Mouse (Mus musculus) lung, adult 2 months (tissue): ENCODE measurements around the gene Nxph4.

Experiments
- CTCF ChIP-seq: fragments of 200-500 bp; IDR thresholded peaks from 2 replicates; pipeline ENCODE4 v1.5.1; 2011; ENCODE audit warnings: mild to moderate bottlenecking, low read length, control low read depth; ENCODE audit not compliant: insufficient read depth
- POLR2A ChIP-seq: fragments of 200-500 bp; IDR thresholded peaks from 2 replicates; pipeline ENCODE4 v1.6.1; 2011; ENCODE audit warnings: low read depth, mild to moderate bottlenecking, control low read depth, low read length, borderline replicate concordance; ENCODE audit errors: extremely low read depth

DNA sequence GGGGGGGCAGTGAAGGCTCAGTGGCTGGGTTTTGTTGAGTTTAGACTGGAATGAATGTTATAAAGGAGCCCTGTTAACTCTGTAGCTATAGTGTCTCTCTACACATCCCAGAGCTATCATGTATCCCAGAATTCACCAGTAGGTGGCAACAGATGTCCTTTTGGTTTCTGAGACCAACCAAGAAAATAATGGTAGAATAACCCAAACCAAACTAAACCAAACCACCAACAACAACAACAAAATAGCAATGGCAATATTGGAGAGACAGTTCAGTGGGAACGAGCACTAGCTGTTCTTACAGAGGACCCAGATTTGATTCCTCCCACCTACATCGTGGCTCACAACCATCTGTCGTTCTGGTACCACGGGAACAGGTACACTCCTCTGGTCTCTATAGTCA is 55.2 kb downstream of the Nxph4 start:
- TF ChIP-seq CTCF, result no peak
- no peak for TF ChIP-seq POLR2A
